Mouse (Mus musculus) lung, adult 2 months (tissue): Measurements from ENCODE around the gene Prickle3. TPM values are rescaled to one million over a fixed set of nuclear protein-coding genes. Genes with fewer than 3 reads are reported as not detected.
A peak's percentile ranks its signal among the peaks of the same experiment; 100 is the strongest.

Experiments
- DNase-seq: peaks from one replicate; pipeline ENCODE4 v3.0.0; 2022
- H3K4me1 ChIP-seq: fragments of 200-500 bp; 2 replicates; pipeline ENCODE4 v1.6.1; 2011; ENCODE audit warnings: low read length; ENCODE audit not compliant: control insufficient read depth, insufficient read depth
- H3K4me3 ChIP-seq: fragments of 200-500 bp; replicated peaks from 2 replicates; pipeline ENCODE3; 2011; ENCODE audit warnings: low read depth, mild to moderate bottlenecking, control low read depth, low read length; ENCODE audit errors: extremely low read depth
- CTCF ChIP-seq: fragments of 200-500 bp; IDR thresholded peaks from 2 replicates; pipeline ENCODE4 v1.5.1; 2011; ENCODE audit warnings: mild to moderate bottlenecking, low read length, control low read depth; ENCODE audit not compliant: insufficient read depth
- POLR2A ChIP-seq: fragments of 200-500 bp; IDR thresholded peaks from 2 replicates; pipeline ENCODE4 v1.6.1; 2011; ENCODE audit warnings: low read depth, mild to moderate bottlenecking, control low read depth, low read length, borderline replicate concordance; ENCODE audit errors: extremely low read depth
- WGBS: fragments of 180-500 bp; shearing (Covaris S2); methylation state at CpG from one replicate; pipeline ENCODE4 v1.1.7; 2018; 5-methylcytosine and 5-hydroxymethylcytosine counted together
- polyA plus RNA-seq: library from polyadenylated mRNA; depleted of rRNA; stranded (reverse); fragments of >200 nt; gene quantifications from 2 replicates; pipeline ENCODE4 v1.2.3, GENCODE M21; 2012; rRNA removed

The Prickle3 gene
- 21.7 and 25.0 TPM in 2 replicates for polyA plus RNA-seq

DNA sequence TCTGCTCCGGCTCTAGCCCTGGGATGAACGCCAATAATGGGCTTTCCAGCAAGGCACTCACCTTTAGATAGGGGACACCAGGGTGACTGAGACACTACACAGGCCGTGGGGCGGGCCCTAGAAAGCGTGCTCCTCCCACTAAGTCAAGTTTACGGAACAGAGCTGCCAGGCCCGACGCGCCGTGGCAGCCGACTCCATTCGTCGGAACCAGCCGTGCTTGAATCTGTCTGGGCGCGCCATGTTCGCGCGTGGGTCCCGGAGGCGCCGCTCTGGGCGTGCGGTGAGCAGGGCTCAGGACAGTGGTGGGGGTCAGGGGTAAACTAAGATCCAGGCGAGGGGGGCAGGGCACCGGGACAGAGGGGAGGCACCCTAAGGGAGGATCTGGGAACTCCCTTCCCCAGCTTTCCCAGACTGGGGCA lies at the start of gene Prickle3:
TSS of gene Prickle3 (plus strand) at position 40 of the 419 bp plus-strand sequence.
- Histone ChIP-seq H3K4me1 (peaks cover 4% of the 10 kb centered on the region; the same call in 1 of the 2 replicates), H3K4me3 (peak within 1 kb of the TSS; percentile 78)
- no peak for TF ChIP-seq CTCF
- TF ChIP-seq POLR2A, result peak; percentile 33; the same call in 1 of the 2 replicates
- WGBS, result 25% methylated on average over 26 of the region's 26 CpGs
- DNase-seq, result peak; percentile 67

DNA sequence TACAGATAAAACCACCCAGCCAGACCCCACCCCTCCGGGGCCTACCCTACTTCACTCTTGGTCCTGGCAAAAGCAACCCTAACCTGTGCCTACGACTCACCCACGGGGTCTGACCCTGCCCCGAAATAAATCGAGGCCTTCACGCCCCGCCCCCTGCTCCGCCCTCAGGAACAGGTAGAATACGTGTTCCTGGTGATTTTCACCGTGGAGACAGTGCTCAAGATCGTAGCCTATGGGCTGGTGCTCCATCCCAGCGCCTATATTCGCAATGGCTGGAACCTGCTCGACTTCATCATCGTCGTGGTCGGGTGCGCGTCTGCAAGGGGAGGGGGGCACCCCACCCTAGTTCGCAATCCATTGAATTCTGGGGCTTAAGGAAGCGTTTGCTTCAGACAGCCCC lies 47.0 kb upstream of the Prickle3 start:
- no peaks in the 10 kb centered on the region for H3K4me1 ChIP-seq
- H3K4me3 ChIP-seq, result no peak overlapping the region
- TF ChIP-seq POLR2A (no peak), CTCF (no peak)
- WGBS, result 35% methylated on average over 21 of the region's 21 CpGs
- DNase-seq, result no peak

DNA sequence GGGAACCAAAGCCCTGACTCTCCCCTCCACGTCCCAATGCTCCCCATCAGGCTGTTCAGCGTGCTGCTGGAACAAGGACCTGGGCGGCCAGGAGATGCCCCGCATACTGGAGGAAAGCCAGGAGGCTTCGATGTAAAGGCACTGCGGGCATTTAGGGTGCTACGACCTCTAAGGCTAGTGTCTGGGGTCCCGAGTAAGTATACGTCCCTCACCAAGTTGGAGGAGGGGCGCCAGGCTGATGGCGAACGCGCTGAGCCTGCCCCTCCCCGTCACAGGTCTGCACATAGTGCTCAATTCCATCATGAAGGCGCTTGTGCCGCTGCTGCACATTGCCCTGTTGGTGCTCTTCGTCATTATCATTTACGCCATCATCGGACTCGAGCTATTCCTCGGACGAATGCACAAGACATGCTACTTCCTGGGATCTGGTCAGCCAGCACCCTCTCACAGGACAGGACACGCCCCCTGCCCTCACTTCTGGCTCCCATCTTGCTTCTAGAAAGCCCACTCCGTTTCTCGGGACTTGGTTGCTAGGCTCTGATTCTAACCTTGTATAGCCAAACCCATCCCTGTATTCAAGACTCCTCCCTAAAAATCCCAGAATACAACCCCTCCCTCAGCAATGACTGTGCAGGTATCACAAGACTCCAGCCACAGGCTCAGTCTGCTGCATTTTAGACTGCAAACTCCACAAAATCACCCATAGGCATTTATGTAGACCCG lies 46.4 kb upstream of the Prickle3 start:
- TF ChIP-seq CTCF (no peak), POLR2A (no peak)
- Histone ChIP-seq H3K4me3 (no peak overlapping the region), H3K4me1 (no peaks in the 10 kb centered on the region)
- WGBS, result 42% methylated on average over 26 of the region's 26 CpGs
- no peak for DNase-seq

DNA sequence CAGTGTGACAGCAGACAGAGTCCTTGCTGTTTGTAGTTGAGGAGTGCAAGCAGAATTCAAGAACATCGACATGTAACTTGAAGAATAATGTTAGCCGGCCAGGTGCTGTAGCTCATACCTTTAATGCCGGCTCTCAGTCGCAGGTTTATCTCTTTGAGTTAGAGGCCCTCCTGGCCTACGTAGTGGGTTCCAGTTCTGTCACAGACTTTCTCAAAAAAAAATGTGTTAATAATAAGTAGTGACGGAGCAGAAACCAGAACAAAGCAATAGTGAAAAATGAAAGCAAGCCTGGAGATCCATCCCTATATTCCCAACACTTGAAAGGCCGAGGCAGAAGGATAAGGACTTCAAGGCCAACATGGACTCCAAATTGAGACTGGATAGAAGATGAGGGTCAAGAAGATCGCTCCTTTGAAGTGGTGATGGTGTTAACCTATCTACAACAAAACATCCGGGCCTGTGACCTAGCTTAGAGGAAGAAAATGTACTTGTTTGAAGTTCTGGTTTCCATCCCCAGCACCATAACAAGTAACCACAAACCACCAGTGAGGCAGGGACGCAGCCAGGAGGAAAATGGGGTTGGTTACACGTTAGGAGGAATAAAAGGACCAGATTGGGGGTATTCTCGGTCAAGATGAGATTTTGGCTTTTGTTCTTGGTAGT lies 39.0 kb upstream of the Prickle3 start:
- no peak for TF ChIP-seq POLR2A
- no peak for TF ChIP-seq CTCF
- 71% methylated on average over 12 of the region's 12 CpGs for WGBS
- H3K4me3 ChIP-seq, result no peak overlapping the region
- H3K4me1 ChIP-seq, result no peaks in the 10 kb centered on the region
- DNase-seq, result no peak

DNA sequence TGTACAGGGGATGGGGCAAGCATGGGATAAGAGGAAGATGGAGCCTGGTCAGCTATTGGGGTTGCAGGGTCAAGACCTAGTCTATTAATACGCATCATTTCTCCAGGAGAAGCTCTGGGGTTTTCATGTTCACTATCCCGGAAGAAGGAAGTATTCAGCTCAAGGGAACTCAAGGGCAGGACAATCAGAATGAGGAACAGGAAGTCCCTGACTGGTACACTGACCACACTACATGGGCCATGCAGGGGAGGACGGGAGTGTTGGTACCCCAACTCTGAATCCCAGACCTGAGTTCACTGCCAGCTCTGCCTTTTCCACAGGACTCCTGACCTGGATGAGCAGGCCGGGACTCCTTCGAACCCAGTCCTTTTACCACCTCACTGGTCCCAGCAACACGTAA lies 24.5 kb upstream of the Prickle3 start:
- TF ChIP-seq POLR2A, result no peak
- TF ChIP-seq CTCF, result no peak
- 80% methylated on average over 6 of the region's 6 CpGs for WGBS
- Histone ChIP-seq H3K4me3 (no peak overlapping the region), H3K4me1 (no peaks in the 10 kb centered on the region)
- no peak for DNase-seq

DNA sequence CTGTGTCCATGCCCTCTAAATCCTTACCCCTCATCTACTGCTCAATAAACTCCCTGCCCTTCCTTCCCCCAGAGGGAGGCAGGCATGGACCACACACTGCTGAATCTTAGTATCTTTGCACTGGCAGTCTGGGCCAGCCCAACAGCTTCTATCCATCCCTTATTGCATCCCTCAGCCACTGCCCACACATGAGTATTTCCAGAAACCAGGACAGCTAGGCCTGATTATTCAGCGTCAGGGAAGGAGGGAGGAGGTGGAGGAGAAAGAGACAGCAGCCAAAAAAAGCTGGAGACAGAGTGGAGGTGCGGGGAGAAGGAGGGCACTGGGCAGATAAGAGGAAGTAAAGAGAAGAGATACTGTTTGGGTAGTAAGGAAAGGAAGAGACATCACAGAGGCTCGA lies 22.0 kb upstream of the Prickle3 start:
- 55% methylated on average over 3 of the region's 3 CpGs for WGBS
- H3K4me1 ChIP-seq, result no peaks in the 10 kb centered on the region
- DNase-seq, result no peak
- H3K4me3 ChIP-seq, result no peak overlapping the region
- TF ChIP-seq POLR2A (no peak), CTCF (no peak)

DNA sequence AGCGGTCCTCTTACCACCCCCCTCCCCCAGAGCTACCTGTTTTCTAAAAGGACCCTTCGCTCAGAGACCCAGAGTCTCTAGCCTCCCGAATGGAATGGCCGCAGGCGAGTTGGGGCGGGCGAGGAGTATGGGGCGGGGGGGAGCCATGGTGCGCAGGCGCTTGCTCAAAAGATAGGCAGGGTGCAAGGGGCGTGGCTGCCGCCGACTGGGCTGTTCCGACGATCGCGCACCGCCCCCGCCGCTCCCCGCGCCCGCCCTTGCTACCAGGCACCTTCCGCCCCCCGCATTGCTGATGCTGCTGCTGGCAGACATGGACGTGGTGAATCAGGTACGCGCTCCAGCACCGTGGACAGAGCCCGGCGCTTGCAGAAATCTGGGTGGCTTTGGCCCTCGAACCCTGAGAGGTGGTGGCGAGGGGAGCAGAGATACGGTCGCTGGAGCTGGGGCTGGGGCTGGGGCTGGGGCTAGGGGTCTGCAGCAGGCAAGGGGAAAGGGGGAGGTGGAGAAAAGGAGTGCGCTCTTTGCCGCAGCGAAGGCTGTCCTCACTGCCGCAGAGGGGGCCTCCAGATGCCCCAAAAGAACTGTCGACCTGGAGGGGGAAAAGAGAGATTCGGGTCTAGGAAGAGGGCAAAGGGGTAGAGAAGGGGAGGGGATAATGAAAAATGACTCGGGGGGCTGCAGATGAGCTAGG lies 18.5 kb upstream of the Prickle3 start, which contains the start of gene Syp:
TSS of gene Syp (plus strand) at position 71 of the 691 bp plus-strand sequence.
- Histone ChIP-seq H3K4me3 (peak within 1 kb of the TSS; percentile 29), H3K4me1 (no peaks in the 10 kb centered on the region)
- WGBS, result 28% methylated on average over 40 of the region's 42 CpGs
- DNase-seq, result peak; percentile 46
- TF ChIP-seq POLR2A, result no peak
- no peak for TF ChIP-seq CTCF

DNA sequence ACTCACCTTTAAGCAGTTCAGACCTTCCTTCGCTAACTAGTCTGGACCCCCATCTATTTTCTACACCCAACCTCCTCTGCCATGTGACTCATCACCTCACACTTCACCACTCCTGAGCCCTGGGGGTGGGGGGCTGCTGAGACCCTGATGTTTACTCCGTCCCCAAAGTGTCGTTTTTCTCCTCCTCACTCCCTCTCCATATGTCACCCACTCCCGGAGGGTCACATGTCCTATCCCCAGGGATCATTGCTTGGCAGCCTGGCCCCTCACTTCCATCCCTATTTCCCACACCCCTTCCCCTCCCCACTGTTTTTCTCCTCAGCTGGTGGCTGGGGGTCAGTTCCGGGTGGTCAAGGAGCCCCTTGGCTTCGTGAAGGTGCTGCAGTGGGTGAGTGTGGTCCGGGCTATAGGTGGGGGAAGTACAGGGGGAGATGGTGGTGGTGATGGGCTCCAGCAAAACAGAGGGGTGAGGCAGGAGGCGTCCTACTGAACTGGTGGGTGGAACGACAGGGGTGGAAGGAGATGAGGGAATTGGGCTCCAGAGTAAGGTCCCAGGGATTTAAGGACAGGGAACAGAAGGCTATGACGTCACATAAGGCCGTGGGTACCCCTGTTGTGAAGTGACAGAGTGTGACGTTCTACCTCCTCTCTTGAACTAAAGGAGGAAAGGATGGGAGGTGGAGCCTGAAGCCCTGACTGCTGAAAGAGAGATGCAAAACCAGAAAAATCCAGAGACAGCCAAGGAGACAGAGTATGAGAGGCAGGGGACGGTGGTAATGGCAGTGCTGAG lies 17.3 kb upstream of the Prickle3 start:
- H3K4me1 ChIP-seq, result no peaks in the 10 kb centered on the region
- no peak for DNase-seq
- WGBS, result 35% methylated on average over 13 of the region's 13 CpGs
- H3K4me3 ChIP-seq, result no peak overlapping the region
- TF ChIP-seq CTCF (no peak), POLR2A (no peak)

DNA sequence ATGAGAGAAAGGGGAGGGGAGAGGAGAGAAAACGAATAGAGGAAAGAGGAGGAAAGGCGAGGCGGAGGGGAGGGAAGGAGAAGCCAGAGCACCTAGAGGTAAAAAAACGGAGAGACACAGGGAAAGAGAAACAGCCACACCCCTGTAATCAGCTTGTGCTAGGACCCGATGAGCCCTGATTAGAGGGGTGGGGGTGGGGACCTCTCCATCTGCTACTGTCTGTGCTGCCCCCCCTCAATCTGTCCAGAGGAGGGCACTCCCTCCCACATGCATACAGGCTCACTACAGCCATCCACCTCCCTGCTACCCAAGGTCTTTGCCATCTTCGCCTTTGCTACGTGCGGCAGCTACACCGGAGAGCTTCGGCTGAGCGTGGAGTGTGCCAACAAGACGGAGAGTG lies 16.3 kb upstream of the Prickle3 start:
- TF ChIP-seq POLR2A (no peak), CTCF (no peak)
- DNase-seq, result no peak
- no peaks in the 10 kb centered on the region for H3K4me1 ChIP-seq
- H3K4me3 ChIP-seq, result no peak overlapping the region
- WGBS, result 44% methylated on average over 12 of the region's 12 CpGs
